Mouse (Mus musculus): ENCODE data around the gene Olfr64.

Olfr64 gene

DNA sequence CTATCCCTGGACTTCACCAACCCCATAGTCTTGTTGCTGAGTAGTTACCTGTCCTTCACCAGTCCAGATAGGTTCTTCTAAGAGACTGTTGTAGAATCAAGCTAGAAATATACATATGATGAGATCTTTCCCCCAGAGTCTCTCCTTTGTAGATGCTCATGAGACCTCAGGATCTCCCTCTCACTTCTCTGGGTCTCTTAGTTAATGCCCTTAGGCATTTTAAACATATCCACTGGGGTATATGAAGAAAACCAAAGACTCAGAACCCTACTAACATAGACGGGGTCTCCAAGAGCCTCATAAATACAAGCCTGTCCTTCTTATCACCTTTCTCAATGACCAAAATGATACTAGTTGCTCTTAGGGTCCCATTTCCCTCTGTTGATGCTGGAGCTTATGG, at the start of gene Olfr64:
Gene Olfr64, minus strand, starts transcription at position 101 of the 400 bp plus-strand sequence.
- DNase-seq (ENCODE audit: low read depth, low spot score) = no peak

DNA sequence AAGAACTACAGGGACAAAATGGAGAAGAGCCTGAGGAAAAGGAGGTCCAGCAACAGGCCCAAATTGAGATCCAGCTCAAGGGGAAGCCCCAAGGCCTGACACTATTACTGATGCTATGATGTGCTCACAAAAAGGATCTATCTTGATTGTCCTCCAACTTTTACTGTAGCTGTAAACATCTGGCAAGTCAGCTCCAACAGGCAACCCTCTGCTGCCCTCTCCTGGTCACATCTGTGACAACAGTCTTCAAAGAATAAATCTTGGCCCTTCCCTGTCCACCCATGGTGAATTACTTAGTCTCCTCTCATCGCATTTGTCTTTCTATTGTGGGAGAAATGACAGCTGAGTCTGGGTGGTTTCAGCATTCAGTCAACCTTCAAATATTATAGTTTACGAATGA, 48.4 kb upstream of the Olfr64 start:
- DNase-seq (ENCODE audit: low read depth, low spot score) = peak; percentile 48

DNA sequence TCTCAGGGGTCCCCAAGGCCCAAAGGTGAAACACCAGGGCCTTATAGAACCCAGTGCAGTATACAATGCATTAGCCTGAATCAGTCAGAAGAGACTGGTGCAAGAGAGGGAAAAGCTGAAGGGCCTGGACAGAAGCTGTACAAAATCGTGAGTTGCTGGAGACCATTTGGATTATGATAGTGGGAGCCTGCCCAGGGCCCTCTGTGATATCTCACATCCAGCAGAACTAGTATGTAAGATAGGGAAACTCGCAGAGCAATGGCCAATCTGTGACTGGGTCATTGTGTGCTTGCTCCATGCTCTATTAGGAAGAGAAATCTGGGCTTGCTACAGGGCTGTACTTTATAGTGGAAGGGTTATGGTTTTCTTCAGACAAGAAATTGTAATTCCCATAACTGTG, 40.0 kb upstream of the Olfr64 start, which contains the start of gene Olfr632:
Gene Olfr632, plus strand, starts transcription at position 84 of the 400 bp plus-strand sequence.
- DNase-seq (ENCODE audit: low read depth, low spot score) = no peak

DNA sequence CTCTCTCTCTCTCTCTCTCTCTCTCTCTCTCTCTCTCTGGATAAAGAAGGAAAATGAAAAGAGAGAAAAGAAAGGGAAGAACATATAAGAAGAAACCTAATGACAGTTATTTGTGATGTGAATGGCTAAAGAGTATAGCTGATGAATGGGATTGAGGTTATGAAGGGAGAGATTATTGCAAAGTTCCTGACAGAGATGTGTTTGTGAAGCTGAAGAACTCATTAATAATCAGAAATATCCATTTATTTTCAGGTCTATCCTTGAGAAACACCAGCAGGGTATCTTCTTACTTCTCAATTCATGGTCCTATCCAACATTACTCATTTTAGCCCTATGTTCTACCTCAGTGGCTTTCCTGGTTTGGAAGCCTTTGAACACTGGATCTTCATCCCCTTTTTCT, 34.2 kb upstream of the Olfr64 start, which contains the start of gene Olfr631:
Gene Olfr631, plus strand, starts transcription at position 301 of the 400 bp plus-strand sequence.
- DNase-seq (ENCODE audit: low read depth, low spot score) = no peak

DNA sequence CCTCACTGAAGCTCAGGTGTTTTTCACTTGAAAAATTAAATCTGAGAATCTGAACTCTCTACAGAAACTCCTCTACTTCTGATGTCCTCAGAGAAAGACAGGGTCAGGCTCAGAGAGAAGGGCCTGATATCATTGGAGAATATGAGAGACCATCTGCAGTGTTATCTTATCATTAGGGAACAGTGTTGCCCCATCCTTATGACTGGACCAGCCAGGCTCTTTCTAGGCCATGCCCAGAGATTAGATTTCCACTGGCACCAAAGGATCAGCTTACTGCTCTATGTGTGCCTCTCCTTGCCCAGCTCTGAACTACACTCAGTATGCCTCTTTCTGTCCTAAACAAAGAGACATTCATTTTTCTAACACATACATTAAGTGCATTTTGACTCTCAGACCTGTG, 21.1 kb upstream of the Olfr64 start:
- DNase-seq (ENCODE audit: low read depth, low spot score) = no peak

DNA sequence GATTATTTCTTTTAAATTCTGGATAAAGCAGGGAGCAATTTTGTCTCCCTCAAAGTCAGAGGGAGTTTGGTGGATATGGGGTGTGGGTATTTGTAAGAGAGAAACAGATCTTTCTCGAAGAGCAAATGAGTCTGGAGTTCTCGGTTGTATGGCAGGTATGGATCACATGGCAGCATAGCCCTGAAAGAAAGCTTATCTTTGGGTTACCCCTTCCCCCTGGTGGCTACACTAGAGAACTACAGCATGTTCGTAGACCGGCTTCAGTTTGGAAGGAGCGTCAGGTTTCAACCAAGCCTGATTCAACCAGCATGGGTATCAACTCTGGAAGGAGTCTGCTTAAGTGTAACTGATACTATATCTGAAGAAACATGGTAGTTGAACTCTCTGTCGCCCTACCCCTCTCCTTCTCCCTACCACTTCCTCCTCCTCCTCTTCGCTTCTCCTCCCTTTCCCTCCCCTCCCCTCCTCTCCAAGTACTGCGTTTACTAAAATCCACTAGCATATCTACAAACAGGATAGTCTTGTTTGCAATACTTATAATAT, 18.8 kb upstream of the Olfr64 start:
- peak; percentile 6 for DNase-seq (ENCODE audit: low read depth, low spot score)

GRCm38 (mm10) chr7:103910047-103910446, 15.8 kb upstream of the Olfr64 start:
- DNase-seq (ENCODE audit: low read depth, low spot score) = no peak

GRCm38 (mm10) chr7:103903187-103903586, 8.9 kb upstream of the Olfr64 start, which contains the start of gene Olfr65:
TSS of gene Olfr65 (plus strand) at chr7:103903487.
- no peak for DNase-seq (ENCODE audit: low read depth, low spot score)

DNA sequence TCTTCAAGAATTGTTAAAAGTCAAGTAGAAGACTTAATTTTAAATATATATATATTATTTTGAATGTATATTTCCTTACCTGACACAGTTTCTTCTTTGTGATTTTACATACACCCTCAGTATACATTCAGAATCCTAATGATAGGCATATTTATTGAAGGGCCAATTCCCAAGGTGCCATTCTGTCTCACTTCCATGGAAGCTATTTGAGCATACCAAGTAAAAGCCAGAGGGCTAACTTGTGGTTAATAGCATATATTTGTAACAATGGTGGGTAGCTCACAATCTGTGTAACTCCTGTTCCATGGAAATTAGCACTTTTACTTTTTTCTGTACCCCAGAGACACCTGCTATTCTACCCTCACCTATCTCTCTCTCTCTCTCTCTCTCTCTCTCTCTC, 8.1 kb downstream of the Olfr64 start, which contains the start of gene Olfr66:
Gene Olfr66, minus strand, starts transcription at position 101 of the 400 bp plus-strand sequence.
- DNase-seq (ENCODE audit: low read depth, low spot score) = no peak

GRCm38 (mm10) chr7:103877093-103877492, 17.2 kb downstream of the Olfr64 start:
- DNase-seq (ENCODE audit: low read depth, low spot score) = no peak

DNA sequence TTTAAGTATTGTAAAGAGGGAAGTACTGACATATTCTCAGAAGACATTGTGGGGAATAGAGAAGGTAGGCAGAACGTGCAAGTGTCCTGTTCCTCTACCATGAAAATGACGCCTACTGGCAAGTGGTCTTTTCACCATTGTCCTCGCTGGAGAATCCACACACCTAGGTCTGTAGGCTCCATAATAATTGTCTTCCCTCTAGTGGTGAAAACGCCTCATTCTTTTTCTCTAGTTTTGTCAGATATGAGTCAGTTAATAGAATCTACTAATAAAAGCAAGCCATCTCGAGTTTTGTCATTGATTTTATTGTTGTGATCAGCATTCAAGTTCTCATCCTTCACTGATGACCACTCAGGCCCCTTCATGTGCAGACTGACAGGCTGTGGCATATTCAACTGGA, 19.8 kb downstream of the Olfr64 start:
- no peak for DNase-seq (ENCODE audit: low read depth, low spot score)

- no peak for DNase-seq (ENCODE audit: low read depth, low spot score)
Observed at GRCm38 (mm10) chr7:103873064-103873463, 21.2 kb downstream of the Olfr64 start.

DNA sequence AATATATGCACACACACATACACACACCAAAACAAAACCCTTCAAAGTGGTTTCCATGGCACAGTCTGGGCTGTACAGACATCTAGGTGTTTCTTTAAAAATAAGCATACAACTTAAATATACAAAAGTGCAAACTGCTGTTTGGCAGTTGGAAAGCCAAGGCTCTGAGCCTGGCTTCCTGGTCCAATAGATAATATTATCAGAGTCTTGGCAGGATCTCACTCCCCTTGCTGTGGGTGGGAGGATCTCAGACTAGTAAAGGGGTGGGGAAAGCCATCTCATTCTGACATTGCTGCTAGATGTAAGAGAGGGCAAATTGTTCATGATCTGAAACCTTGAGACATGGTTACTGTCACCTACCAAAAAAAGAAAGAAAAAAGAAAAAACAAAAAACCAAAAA, 23.6 kb downstream of the Olfr64 start:
- DNase-seq (ENCODE audit: low read depth, low spot score) = no peak

- no peak for DNase-seq (ENCODE audit: low read depth, low spot score)
Observed at GRCm38 (mm10) chr7:103865716-103866115, 28.6 kb downstream of the Olfr64 start.

DNA sequence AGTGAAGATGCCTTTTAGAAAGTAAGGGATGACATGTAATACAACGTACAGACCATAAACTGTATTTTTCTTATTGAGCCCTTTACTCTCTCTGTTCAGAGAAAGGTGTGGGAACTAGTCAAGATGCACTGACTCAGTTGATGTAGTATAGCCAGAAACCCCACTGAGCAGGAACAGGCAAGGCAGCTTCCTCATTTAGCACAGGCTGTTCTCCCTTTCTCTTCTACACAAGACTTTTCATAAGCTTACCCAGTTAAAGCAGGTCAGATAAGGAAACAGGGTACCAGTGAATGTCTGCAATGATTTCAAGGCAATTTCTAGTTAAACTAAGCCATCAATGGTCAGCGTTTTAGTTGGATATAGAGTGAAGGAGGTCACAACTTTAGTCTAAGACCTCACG, 32.8 kb downstream of the Olfr64 start:
- DNase-seq (ENCODE audit: low read depth, low spot score) = no peak

DNA sequence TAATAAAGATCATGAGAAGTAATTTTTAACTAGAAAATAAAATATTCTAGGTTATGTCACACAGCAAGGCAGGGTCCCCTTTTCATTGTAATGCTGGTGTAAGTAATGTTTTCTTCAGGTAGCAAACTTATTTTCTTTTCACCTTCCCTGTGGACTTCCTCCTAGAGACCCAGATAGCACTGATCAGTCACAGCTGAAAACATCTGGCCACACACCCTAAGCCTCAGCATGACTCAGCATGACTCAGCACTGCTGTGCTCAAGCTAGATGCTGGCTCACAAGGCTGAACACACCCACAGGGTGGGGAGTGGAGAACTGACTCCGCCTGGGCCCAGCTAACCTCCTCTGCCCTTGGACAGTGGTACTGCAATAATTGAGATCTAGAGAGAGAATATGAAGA, 33.4 kb downstream of the Olfr64 start:
- no peak for DNase-seq (ENCODE audit: low read depth, low spot score)

- DNase-seq (ENCODE audit: low read depth, low spot score) = no peak
Observed at GRCm38 (mm10) chr7:103859076-103859475, 35.2 kb downstream of the Olfr64 start.

DNA sequence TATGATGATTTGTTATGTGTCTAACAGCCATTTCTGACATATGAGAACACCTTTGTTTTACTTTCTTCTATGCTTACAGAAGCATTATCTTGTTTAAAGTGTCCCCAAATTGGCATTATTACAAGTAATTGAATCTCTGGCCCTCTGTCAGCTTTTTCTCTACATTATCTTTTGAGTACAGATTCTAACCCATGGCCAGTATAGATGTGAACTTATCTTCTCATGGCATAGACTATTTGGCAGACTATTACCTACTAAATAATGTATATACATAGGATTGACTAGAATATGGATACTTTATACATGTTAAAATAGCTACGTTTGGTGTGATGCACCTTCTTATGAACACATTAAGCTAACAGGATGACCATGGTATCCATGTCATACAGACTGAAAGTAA, 39.6 kb downstream of the Olfr64 start:
- no peak for DNase-seq (ENCODE audit: low read depth, low spot score)

DNA sequence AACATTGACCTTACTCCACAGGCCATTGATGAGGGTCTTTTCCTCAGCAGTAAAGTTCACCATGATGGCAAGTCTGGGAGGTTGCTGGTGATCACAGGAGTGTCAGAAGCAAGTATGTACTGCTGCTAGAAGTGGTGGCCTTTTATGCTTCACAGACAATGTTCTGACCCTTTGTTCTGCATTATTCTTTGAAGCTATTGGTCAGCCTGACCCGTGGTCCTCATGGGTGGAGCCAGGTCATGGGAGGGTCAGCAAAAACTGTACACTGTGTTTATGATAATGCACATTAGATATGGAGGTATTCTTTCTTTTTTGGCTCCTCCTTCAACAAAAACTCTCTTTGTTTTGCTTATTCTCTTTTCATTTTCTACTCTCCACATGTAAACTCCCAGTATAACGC, 41.2 kb downstream of the Olfr64 start, which contains the start of gene Hbb-y:
Gene Hbb-y, minus strand, starts transcription at position 127 of the 400 bp plus-strand sequence.
- DNase-seq (ENCODE audit: low read depth, low spot score) = no peak

- no peak for DNase-seq (ENCODE audit: low read depth, low spot score)
Observed at GRCm38 (mm10) chr7:103844525-103845325, 49.6 kb downstream of the Olfr64 start.

DNA sequence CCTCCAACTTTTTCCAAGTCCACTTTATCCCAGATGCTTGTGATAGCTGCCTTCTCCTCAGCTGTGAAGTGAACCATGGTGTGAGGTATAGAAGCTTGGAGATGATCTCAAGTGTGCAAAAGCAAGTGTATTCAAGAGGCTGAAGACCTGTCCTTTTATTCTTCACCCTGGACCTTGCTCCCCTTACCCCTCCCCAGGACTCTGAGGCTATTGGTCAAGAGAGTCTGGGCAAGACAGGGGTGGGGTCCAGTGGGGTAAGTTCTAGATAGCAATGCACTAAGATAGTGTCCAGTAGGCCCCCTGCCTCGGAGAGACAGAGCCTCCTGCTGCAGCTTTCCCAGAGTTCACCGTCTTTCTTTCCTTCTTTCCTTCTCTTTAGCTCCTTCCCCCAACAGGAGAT, 51.3 kb downstream of the Olfr64 start, which contains the start of gene Hbb-bh1:
Gene Hbb-bh1, minus strand, starts transcription at position 131 of the 400 bp plus-strand sequence.
- DNase-seq (ENCODE audit: low read depth, low spot score) = no peak

- no peak for DNase-seq (ENCODE audit: low read depth, low spot score)
Observed at GRCm38 (mm10) chr7:103840268-103840667, 54.0 kb downstream of the Olfr64 start, which contains the start of gene Hbb-bh2. TSS of gene Hbb-bh2 (minus strand) at chr7:103840520.
